Mouse (Mus musculus) erythroblast, adult 5-6 weeks (primary cell): Measurements from ENCODE around the gene Impdh1. TPM values are rescaled to one million over a fixed set of nuclear protein-coding genes. Genes with fewer than 3 reads are reported as not detected.
A peak's percentile ranks its signal among the peaks of the same experiment; 100 is the strongest.
"Not testable (repeated sequence)": the region's sequence is repeated elsewhere in the genome, so short reads cannot be mapped to it uniquely, and the experiment has no call there.

Source experiments
- ATAC-seq: replicated peaks from 2 replicates; pipeline ENCODE4 v1.8.0; 2016; ENCODE audit warnings: moderate number of reproducible peaks, mild to moderate bottlenecking, moderate TSS enrichment, inconsistent platforms; ENCODE audit not compliant: poor library complexity, low FRiP score, severe bottlenecking
- total RNA-seq, 2 experiments: library from RNA; stranded (forward) in 1 of 2; stranded (reverse) in 1 of 2; fragments of 150-400 nt in 1 of 2; fragments of 200-764, 138-1000 nt in 1 of 2; gene quantifications; 2 replicates each; pipeline versions ENCODE4 v1.2.3 to v1.2.4; 2015 to 2017; ENCODE audit warnings: low replicate concordance in 2 of 2

Impdh1 gene
- total RNA-seq, 2 experiments from 2014 or later: 9.6 to 11.2 TPM

DNA sequence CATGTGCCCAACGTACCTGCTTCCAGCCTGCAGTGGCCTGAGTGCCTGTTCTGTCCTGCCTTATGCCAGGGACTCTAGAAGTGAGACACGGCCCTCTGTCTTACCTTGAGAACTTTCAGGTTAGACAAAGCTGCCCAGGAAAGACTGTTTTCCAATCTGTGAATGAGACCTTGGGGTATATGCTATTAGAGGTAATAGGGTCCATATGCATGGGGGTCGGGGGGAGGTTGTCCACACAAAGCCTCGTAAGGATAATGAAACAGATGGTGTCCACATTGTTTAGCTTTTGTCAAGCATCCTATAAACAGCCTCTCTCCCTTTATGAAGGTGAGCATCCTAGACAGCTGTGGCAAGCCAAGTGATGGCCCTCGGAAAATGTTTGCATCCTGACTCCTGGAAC lies 21.0 kb downstream of the Impdh1 start:
- no peak for ATAC-seq

DNA sequence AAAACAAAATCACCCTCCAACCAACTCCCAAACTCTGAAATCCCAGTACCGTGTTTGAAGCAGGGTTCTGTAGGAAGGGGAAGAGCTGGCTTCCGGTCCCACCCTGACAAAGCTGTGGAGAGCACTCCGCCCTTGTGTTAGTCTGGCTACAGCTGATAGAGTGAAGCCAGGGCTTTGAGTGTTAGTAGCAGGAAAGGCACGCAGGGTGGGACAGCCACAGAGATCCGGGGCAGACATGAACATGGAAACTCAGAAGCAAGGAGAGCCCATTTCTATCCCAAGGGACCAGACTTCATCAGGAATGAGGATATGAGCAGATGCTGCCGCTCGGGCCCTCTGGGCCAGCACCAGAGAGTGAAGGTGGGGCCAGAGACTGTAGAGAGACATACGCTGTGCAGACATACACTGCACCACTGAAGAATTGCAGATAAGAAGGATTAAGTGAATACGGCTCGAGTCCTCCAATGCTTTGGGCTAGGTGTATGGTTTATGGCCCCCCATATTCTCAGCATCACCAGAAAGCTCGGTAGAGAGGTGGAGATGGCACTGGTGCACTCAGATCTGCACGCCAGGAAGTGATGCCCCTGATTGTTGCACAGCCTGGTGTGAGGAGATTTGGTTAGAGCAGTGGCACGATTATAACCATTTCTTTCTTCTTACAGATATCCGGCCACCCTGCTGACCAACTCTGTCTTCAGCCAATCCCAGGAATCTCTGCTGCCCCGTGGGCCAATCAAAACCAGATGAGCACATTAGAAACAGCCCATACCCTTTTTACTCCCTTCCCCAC lies 22.0 kb downstream of the Impdh1 start:
- ATAC-seq: no peak

GRCm38 (mm10) chr6:29187936-29188335 lies 28.2 kb downstream of the Impdh1 start:
- ATAC-seq: no peak

- no peak for ATAC-seq
Measured at GRCm38 (mm10) chr6:29179843-29180242, 36.3 kb downstream of the Impdh1 start.

GRCm38 (mm10) chr6:29178888-29179658 lies 37.1 kb downstream of the Impdh1 start, which contains the start of gene Prrt4:
Gene Prrt4, minus strand, starts transcription at chr6:29179584.
- ATAC-seq: no peak

GRCm38 (mm10) chr6:29177901-29178879 lies 38.0 kb downstream of the Impdh1 start:
- ATAC-seq: no peak

DNA sequence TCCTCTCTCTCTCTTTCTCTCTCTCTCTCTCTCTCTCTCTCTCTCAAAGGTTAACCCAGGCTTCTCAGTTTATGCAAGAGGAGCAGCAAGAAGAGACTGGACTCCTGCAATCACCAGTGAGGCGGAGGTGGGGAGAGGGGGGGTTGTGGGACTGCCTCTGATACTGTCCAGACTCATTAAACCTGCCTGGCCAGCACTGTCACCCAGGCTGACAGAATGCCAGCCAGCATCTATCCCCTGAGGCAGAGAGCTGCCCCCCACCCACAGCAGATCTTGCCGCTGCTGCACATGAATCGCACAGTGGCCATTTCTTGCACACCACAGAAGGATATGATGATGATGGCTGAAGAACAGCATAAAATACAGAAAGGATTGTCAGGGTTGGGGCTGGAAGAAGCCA lies 41.1 kb downstream of the Impdh1 start:
- no peak for ATAC-seq

- no peak for ATAC-seq
Measured at GRCm38 (mm10) chr6:29174368-29174767, 41.8 kb downstream of the Impdh1 start.

GRCm38 (mm10) chr6:29170952-29171388 lies 45.2 kb downstream of the Impdh1 start:
- ATAC-seq: no peak

DNA sequence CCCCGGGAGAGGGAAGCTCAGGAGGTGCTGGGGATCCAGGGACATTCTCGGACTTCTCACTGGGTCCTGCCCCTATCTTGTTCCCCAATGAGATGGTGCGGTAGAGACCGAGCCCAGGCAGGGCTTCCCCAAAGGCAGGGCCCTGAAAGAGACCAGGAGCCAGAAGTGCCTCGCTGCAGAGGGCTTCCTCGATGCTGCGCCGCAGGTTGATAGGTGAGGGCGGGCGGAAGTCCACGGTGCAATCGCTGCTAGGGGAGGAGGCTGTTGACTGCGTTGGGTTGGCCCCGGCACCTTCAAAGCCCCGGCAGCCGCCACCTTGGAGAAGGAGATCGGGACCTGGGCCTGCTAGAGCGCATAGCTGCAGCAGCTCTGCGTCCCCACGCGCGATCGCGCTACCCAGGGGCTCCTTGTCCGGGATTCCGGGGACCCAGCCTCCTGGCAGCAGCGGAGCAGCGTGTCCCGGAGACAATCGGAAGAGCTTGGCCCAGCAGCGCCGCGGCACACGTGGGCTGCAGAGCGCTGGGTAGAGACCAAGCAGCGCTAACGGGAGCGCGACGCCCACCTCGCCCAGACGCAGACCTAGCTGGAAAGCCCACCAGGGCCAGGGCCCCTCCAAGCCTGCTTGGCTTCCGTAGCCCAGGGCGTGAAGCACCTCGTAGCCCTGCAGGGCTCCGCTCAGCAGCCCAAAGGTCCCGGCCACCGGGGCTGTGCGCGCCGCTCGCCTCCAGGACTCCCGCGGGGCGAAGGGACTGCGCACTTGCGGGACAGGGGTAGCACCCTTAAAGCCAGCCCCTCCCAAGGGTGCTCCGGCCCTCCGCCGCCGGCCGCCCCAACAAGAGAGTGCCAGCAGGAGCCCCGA lies 45.9 kb downstream of the Impdh1 start:
- no peak for ATAC-seq

DNA sequence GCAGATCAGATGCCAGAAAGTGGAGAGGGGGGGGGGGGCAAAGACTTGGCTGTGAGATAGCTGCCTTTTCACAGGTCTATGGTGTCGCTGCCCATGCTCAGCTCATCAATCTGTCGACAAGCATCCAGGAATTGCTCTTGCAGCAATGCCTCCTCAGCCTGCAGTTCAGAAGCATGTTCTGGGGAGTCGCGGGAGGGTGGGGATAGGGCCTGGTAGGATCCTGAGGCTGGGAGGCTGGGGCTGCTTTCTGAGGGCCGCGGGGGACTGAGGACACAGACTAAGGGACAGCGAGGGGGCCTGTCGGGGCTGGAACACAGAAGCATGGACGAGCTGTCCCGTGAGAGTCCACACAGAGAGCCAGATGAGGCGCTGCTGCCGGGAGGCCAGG lies 46.5 kb downstream of the Impdh1 start:
- ATAC-seq: no peak

DNA sequence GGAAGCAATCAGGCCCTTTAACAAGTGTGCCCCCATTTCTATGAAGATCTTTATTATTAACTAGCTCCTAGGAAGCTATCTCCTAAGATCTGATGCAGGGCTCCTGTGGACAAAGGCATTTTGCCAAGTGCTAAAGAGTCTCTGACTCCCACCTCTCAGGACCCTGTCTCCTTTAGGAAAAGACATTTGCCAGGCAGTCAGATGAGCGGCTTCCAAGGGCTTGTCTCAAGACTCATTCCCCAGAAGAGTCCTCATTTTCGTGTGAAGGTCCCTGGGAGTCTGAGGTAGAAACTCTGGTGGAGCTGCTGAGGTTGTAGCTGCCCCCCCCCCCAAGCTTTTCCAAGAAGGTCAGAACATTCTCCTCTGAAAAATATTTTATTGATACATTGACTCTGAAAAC lies 47.3 kb downstream of the Impdh1 start:
- no peak for ATAC-seq

GRCm38 (mm10) chr6:29166196-29166595 lies 50.0 kb downstream of the Impdh1 start:
- ATAC-seq: no peak

- peak; percentile 94 for ATAC-seq
Measured at GRCm38 (mm10) chr6:29164314-29165244, 51.6 kb downstream of the Impdh1 start, which contains the start of gene Rbm28. Gene Rbm28, minus strand, starts transcription at chr6:29165006.

GRCm38 (mm10) chr6:29161291-29161690 lies 54.9 kb downstream of the Impdh1 start:
- ATAC-seq: not testable (repeated sequence)

GRCm38 (mm10) chr6:29160786-29161185 lies 55.4 kb downstream of the Impdh1 start:
- no peak for ATAC-seq

- ATAC-seq: no peak
Measured at GRCm38 (mm10) chr6:29156326-29156725, 59.8 kb downstream of the Impdh1 start.
